ENCODE assay signal across 9 mouse cellular contexts in the genomic region with DNA sequence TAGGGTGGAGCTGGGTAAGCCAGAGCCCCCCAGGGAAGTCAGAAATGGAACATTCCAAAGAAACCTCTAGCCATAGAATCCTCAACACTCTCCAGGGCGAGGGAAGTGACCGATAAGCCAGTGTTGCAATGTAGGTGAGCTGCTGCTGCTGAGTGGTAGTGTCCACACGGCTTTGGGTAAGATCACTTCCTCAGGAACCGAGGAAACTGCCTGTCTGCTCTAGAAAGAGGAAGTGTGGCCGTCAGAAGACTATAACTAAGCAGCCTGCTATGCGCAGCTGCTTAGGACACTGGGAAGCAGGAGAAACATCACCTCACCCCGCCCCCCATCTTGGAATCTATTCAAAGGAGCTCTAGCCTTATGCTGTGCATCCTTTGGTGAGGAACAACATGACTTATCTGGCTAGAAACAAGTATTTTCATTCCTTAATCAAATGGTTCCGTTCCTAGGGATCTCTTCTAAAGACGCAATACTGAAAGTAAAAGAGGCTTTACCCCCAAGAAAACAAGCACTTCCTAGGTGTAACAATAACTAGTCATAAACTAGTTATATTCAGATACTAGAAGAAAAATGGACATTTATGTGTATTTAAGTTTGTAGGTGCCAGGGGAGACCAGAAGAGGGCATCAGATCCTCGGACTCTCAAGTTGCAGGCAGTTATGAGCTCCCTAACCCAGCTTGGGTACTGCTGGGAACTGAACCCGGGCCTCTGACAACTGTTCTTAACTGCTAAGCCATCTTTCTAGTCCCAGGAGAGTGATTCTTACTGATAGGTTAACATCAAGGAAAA. TPM values are rescaled to one million over a fixed set of nuclear protein-coding genes. Genes with fewer than 3 reads are reported as not detected.
DNase-seq lines count a peak whose midpoint lies in the region; ATAC-seq and TF ChIP-seq lines count a peak whose summit lies in the region.
"Had no signal": no experiment of that assay in that cellular context is flagged by ENCODE, and none has a peak within 500 bp of the region (broad histone marks: within the 10 kb centered on the region; RNA-seq: fewer than 3 reads in every experiment).

No protein-coding gene starts in this region.

- no peak for TF ChIP-seq CTCF in lung, embryonic 14.5 days (IDR thresholded peaks at IDR 0.05; ENCODE audit: low read depth)

- H3K9me3 ChIP-seq in heart, embryonic 13.5 days = no peaks in the 10 kb centered on the region
- H3K9me3 ChIP-seq in lung, embryonic 14.5 days (ENCODE audit: low read depth, low read length) = no peaks in the 10 kb centered on the region
- H3K9me3 ChIP-seq in forebrain, embryonic 12.5 days = no peaks in the 10 kb centered on the region
- H3K9me3 ChIP-seq: embryonic facial prominence, embryonic 13.5 days had no signal

- H3K4me3 ChIP-seq in heart, embryonic 13.5 days = no peak overlapping the region
- H3K4me3 ChIP-seq in lung, embryonic 14.5 days (ENCODE audit: low read depth, low read length) = no peak overlapping the region
- no peak overlapping the region for H3K4me3 ChIP-seq in forebrain, embryonic 12.5 days (replicated peaks)
- H3K4me3 ChIP-seq: embryonic facial prominence, embryonic 13.5 days had no signal

- H3K36me3 ChIP-seq in heart, embryonic 13.5 days = peaks cover 33% of the 10 kb centered on the region
- peaks cover 16% of the 10 kb centered on the region for H3K36me3 ChIP-seq in lung, embryonic 14.5 days (ENCODE audit: insufficient read depth)
- no peaks in the 10 kb centered on the region; the same call in 1 of the 2 replicates for H3K36me3 ChIP-seq in splenic B cell, adult 2 months (ENCODE audit: control insufficient read depth, insufficient read depth, low read length, poor library complexity, severe bottlenecking)
- 0 out of 2 replicates have a peak, but pooled peaks cover 4% of the 10 kb centered on the region for H3K36me3 ChIP-seq in forebrain, embryonic 12.5 days (replicated peaks)

- peaks cover 38% of the 10 kb centered on the region for H3K4me1 ChIP-seq in heart, embryonic 13.5 days
- H3K4me1 ChIP-seq in lung, embryonic 14.5 days (ENCODE audit: insufficient read depth) = no peaks in the 10 kb centered on the region
- H3K4me1 ChIP-seq in forebrain, embryonic 12.5 days = no peaks in the 10 kb centered on the region

- no peak overlapping the region for H3K9ac ChIP-seq in heart, embryonic 13.5 days
- H3K9ac ChIP-seq in lung, embryonic 14.5 days = no peak overlapping the region
- no peak overlapping the region for H3K9ac ChIP-seq in forebrain, embryonic 12.5 days
- H3K9ac ChIP-seq: embryonic facial prominence, embryonic 13.5 days had no signal

- 64% methylated on average over 11 of the region's 11 CpGs for WGBS in heart, embryonic 13.5 days
- WGBS in lung, embryonic 14.5 days = 73% methylated on average over 11 of the region's 11 CpGs
- 88% methylated on average over 11 of the region's 11 CpGs for WGBS in forebrain, embryonic 12.5 days

- peak overlapping the region; percentile 39; the same call in 1 of the 2 replicates for H3K27ac ChIP-seq in heart, embryonic 13.5 days (replicated peaks)
- H3K27ac ChIP-seq in lung, embryonic 14.5 days (ENCODE audit: low read depth) = no peak overlapping the region
- no peak overlapping the region for H3K27ac ChIP-seq in forebrain, embryonic 12.5 days
- H3K27ac ChIP-seq: embryonic facial prominence, embryonic 13.5 days had no signal

- DNase-seq in right cerebral cortex, postnatal 10 days (ENCODE audit: low spot score in 2 of 2) = peak; percentile 52 to 54
- no peak for DNase-seq in right cerebral cortex, postnatal 14 days
- peak; percentile 44 for DNase-seq in lung, embryonic 14.5 days
- DNase-seq in splenic B cell, adult 2 months (ENCODE audit: low read depth, low spot score) = peak; percentile 87
- no peak for DNase-seq in cerebellum, postnatal 14 days
- no peak for DNase-seq in adipocyte (ENCODE audit: low spot score)

- H3K27me3 ChIP-seq in heart, embryonic 13.5 days (replicated peaks) = no peaks in the 10 kb centered on the region
- no peaks in the 10 kb centered on the region for H3K27me3 ChIP-seq in lung, embryonic 14.5 days (ENCODE audit: insufficient read depth, low read length)
- H3K27me3 ChIP-seq in splenic B cell, adult 2 months (ENCODE audit: control insufficient read depth, insufficient read depth, low read length, poor library complexity, severe bottlenecking) = no peaks in the 10 kb centered on the region
- H3K27me3 ChIP-seq in forebrain, embryonic 12.5 days = no peaks in the 10 kb centered on the region
- H3K27me3 ChIP-seq: embryonic facial prominence, embryonic 13.5 days had no signal

- H3K4me2 ChIP-seq in heart, embryonic 13.5 days = peak overlapping the region; percentile 16; the same call in 1 of the 2 replicates
- no peak overlapping the region for H3K4me2 ChIP-seq in lung, embryonic 14.5 days
- H3K4me2 ChIP-seq in forebrain, embryonic 12.5 days = no peak overlapping the region
- H3K4me2 ChIP-seq: embryonic facial prominence, embryonic 13.5 days had no signal

- ATAC-seq in heart, embryonic 13.5 days (ENCODE audit: extremely low read depth, insufficient number of reproducible peaks, low FRiP score, low TSS enrichment) = no peak
- 0 out of 2 replicates have a peak, but pooled peaks have one; percentile 33 for ATAC-seq in lung, embryonic 14.5 days (ENCODE audit: insufficient read depth)
- no peak for ATAC-seq in forebrain, embryonic 12.5 days (ENCODE audit: low FRiP score)

RNA-seq across cellular contexts. Expression of a gene that starts 50.3 kb away (rescaled TPM):
- 8.7 and 9.2 TPM in 2 replicates for polyA plus RNA-seq in heart, embryonic 13.5 days (2015; fragmentation: Nextera tagmentation; extraction: Ambion mirVana)
- polyA plus RNA-seq in lung, embryonic 14.5 days (2014; fragmentation: Nextera tagmentation; extraction: Ambion mirVana) = 13.8 and 17.3 TPM in 2 replicates
- 14.6 and 18.5 TPM in 2 replicates for polyA plus RNA-seq in forebrain, embryonic 12.5 days (2016; fragmentation: Nextera tagmentation; extraction: Ambion mirVana)

Comparison
In these comparisons a context has a peak if more than half of its experiments do, and no peak if none do; other contexts are left out.
1. DNase-seq: peak in right cerebral cortex, postnatal 10 days (2 of 2), lung, embryonic 14.5 days (single experiment) and splenic B cell, adult 2 months (single experiment); none in right cerebral cortex, postnatal 14 days (single experiment), cerebellum, postnatal 14 days (0 of 2) and adipocyte (single experiment).